Mouse (Mus musculus) regulatory T cell (primary cell): ENCODE data around the gene Cnmd.

Source experiments
- in situ Hi-C: fragments of 300-600 bp; cut with MboI, MseI; formaldehyde crosslinking; loops from one replicate; pipeline ENCODE4 v1.15.1; 2025; ENCODE audit warnings: high pct_unique_total_duplicates

The Cnmd gene

DNA sequence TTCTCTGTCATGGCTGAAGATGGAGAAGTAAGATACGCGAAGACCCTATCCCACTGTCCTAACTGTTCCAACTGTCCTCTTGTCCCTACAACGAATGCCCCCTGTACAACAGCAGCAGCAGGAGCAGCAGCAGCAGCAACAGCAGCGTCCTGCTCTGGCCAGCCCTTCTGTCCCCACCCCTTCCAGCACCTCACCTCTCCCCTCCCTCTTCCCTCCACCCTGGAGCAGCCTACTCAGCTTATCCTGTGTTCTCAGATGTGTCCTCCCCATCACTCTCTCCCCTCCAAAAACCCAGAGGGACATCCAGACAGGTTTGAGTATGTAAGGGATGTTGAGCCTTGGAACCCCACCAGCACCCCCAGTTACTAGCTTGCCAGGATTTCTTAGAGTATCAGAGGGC lies at the start of gene Cnmd:
TSS of gene Cnmd (minus strand) at position 170 of the 400 bp plus-strand sequence.
- in situ Hi-C loops, result no loop called here

DNA sequence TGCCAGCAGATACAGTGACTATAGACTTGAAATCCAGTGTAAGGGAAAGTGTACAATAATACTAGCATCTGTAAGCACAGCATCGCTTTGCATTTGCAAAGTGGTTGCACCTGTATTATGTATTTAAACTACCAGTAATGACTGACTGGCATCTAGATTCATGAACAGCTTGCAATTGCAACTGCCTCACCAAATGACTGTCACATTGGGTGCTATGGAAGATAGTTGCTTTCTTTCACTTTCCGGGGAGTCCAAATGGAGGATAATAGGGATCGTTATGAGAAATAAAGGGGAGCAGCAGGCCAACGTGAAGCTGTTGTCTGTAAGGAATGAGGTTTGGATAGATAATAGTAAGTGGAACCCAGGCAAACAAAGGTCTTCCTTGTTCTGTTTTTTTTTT lies 49.3 kb upstream of the Cnmd start:
- in situ Hi-C loops, result no loop called here

GRCm38 (mm10) chr14:79703523-79704172 lies 41.7 kb upstream of the Cnmd start:
- in situ Hi-C loops, result loop anchor here (10.0 kb wide), 1 partner anchor 1141 kb away; no protein-coding TSS in a partner anchor

GRCm38 (mm10) chr14:79701606-79702005 lies 39.6 kb upstream of the Cnmd start:
- in situ Hi-C loops, result loop anchor here (10.0 kb wide), 1 partner anchor 1143 kb away; no protein-coding TSS in a partner anchor

- in situ Hi-C loops, result loop anchor here (10.0 kb wide), 1 partner anchor 1144 kb away; no protein-coding TSS in a partner anchor
Observed at GRCm38 (mm10) chr14:79701054-79701453, 39.1 kb upstream of the Cnmd start.

GRCm38 (mm10) chr14:79699381-79699780 lies 37.4 kb upstream of the Cnmd start:
- in situ Hi-C loops, result no loop called here

GRCm38 (mm10) chr14:79690068-79690844 lies 28.3 kb upstream of the Cnmd start:
- in situ Hi-C loops, result no loop called here

DNA sequence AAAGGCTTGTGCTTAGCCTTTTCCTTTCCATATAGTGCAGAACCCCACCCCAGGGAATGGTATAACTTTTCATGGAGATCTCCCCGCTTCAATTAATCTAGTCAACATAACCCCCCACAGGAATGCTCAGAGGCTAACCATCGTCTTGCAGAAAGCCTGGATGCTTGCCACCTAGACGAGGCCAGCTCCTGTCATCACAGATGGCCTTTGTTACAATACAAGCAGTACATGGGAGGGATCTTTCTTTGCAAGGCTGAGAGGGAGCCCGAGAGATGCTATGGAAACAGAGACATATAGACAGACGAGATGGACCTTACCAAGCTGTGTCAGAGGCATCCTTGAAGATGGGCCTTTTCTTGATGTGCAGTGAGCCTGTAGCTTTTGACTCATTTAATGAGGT lies 18.7 kb upstream of the Cnmd start:
- in situ Hi-C loops, result no loop called here

GRCm38 (mm10) chr14:79677891-79678687 lies 16.1 kb upstream of the Cnmd start:
- in situ Hi-C loops, result no loop called here

GRCm38 (mm10) chr14:79677108-79677753 lies 15.3 kb upstream of the Cnmd start:
- in situ Hi-C loops, result no loop called here

DNA sequence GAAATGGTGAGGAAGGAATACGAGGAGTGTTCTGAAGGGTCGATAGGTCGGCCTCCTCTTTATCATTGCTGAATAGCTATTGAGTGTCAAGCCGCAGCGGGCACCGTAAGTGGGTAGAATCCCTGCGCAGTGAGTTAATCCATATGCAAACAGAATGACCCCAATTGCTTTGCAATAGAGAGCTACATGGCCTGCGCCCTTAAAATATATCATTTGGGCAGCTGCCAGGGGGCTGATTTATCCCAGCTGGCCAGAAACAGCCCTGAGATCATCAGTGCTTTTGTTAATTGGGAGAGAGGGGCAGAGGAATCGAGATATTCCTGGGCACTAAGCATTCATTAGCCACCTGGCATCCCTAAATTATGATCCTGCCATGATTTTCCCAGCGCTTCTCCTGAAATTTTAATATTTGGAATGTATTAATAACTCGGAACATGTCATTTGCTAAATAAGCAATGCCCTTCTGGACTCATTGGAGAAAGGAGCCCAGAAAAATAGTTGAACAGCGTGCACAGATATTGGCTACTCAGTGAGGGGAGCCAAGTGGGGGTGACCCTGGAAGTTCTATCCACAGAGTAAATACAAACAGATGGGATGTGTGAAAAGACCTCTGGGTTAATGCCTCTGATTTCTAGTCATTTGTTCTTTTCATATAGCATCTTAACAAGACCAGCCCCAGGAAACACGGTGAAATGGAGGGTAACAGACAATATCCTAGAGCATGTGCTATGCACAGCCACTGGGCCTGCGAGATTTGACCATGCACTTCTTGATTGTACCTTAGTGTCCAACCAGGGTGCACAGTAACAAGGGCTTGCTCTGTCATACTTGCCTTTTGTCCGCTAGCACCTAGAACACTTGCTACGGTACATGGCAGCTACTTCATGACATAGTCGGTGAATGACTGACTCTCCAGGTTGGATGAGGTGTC lies 11.4 kb upstream of the Cnmd start:
- in situ Hi-C loops, result no loop called here

GRCm38 (mm10) chr14:79672567-79672966 lies 10.6 kb upstream of the Cnmd start:
- in situ Hi-C loops, result no loop called here

GRCm38 (mm10) chr14:79671008-79671407 lies 9.0 kb upstream of the Cnmd start:
- in situ Hi-C loops, result no loop called here

DNA sequence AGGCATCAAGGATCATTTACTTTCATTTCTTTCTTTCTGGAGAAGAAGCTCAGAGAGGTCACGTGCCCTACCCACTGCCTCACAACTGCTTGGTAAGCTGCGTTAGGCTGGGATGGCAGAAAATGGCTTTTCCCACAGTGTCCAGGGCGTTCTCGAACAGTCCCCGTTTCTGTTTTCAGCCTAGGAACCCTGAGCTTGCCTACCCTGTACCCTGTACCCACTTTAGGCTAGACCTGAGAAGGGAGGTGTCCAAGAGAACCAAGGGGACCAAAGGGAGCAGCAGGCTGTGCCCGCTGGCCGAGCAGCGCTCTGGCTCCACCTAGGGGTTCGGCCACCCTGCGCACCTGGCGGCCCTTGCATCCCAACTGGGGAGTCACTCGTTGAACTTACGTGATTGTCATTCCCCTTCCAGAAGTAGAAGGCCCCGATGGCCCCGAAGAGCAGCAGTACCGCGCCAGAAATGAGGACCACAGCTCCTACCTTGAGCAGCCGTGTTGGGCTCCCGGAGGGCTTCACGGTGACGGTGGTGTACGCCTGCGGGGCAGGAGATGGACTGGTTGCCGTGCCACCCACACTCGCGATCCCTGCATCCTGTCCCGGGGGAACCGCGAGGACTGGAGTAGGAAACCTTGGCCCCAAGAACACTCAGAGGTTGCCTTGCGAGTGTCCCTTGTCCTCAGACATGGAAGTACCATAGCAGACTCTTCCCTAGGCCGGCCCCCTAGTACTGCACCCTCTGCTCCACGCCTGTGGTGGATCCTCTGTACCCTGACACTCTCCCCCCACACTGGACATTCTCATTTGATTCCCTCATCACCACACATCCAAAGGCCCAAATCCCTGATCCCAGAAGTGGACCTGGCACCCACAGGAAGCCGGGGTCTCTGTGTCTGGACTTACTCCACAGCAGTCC lies 709 bp downstream of the Cnmd start:
- in situ Hi-C loops, result no loop called here

GRCm38 (mm10) chr14:79660467-79660866 lies 1.5 kb downstream of the Cnmd start:
- in situ Hi-C loops, result no loop called here

- in situ Hi-C loops, result no loop called here
Observed at GRCm38 (mm10) chr14:79658748-79659508, 3.0 kb downstream of the Cnmd start.

- in situ Hi-C loops, result no loop called here
Observed at GRCm38 (mm10) chr14:79658286-79658685, 3.7 kb downstream of the Cnmd start.

DNA sequence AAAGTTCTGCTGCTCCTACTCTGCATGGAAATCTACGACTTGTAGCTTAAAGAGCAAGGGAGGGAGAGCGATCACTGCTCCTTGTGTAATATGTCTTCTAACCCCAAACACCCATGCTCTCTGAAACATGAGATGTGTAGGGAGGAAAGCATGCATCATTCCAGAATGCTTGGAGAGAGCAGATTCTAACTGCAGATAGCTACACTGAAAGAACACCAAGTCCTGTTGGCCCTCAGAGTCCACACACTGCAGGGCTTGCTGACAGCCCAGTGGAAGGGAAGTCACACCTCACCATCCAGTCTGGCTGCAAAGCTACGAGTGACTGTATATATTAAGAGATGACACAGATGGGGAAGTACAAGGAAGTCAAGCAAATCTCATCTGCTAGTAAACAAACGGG lies 9.3 kb downstream of the Cnmd start:
- in situ Hi-C loops, result no loop called here

DNA sequence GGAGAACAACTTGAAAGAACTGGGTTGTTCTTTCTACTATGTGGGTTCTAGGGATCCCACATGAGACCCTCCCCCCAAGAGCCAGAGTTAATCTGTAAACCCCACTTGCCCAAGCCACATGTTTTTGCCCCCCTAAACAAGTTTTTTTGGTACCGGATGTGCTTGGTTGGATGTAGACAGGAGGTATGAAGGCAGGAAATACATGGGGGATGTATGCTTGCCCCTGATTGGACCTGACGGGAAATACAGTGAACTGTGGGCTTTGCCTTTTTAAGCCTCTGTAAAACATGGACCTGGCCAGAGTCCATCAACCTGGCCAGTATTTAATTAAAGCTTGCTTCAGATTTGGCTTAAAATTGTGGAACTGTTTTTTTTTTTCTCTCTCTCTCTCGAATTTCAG lies 12.3 kb downstream of the Cnmd start:
- in situ Hi-C loops, result no loop called here
